ENCODE assay signal across 21 mouse cellular contexts in genomic region chr1:38447581-38447980, GRCm38 (mm10).
DNase-seq lines count a peak whose midpoint lies in the region; ATAC-seq and TF ChIP-seq lines count a peak whose summit lies in the region.
"Had no signal": no experiment of that assay in that cellular context is flagged by ENCODE, and none has a peak within 500 bp of the region (broad histone marks: within the 10 kb centered on the region; RNA-seq: fewer than 3 reads in every experiment).

No protein-coding gene starts in this region.

- WGBS in intestine, embryonic 16.5 days: 88% methylated on average over 2 of the region's 2 CpGs
- WGBS in liver, postnatal 0 days (ENCODE audit: insufficient replicate concordance): 54% methylated on average over 2 of the region's 2 CpGs

- H3K4me2 ChIP-seq in intestine, embryonic 16.5 days (ENCODE audit: low read depth, low read length): no peak overlapping the region
- peak overlapping the region; percentile 61 for H3K4me2 ChIP-seq in liver, postnatal 0 days (ENCODE audit: low read depth, low read length)
- H3K4me2 ChIP-seq: embryonic facial prominence, embryonic 12.5 days; limb, embryonic 13.5 days had no signal

- H3K9me3 ChIP-seq in intestine, embryonic 16.5 days (ENCODE audit: control insufficient read depth, low read length): no peaks in the 10 kb centered on the region
- no peaks in the 10 kb centered on the region for H3K9me3 ChIP-seq in liver, postnatal 0 days (ENCODE audit: low read length)
- H3K9me3 ChIP-seq: embryonic facial prominence, embryonic 12.5 days; forebrain, embryonic 10.5 days; limb, embryonic 13.5 days; megakaryocyte, embryonic 14.5 days had no signal

- DNase-seq in spleen, adult 12 weeks (ENCODE audit: low spot score): peak; percentile 35
- DNase-seq in spleen, postnatal 4 days (ENCODE audit: low spot score in 2 of 2): no peak
- DNase-seq in c-Kit-positive CD71-positive TER-119-negative erythroid progenitor cells, embryonic 14.5 days (ENCODE audit: low read depth): peak; percentile 35
- DNase-seq in liver, postnatal 0 days: peak; percentile 37
- DNase-seq in right cerebral cortex, postnatal 36 days (ENCODE audit: low spot score in 2 of 2): no peak
- no peak for DNase-seq in right cerebral cortex, adult 2 months (ENCODE audit: low spot score in 2 of 2)
- DNase-seq in gastrocnemius, postnatal 4 days (ENCODE audit: low spot score in 2 of 2): no peak
- DNase-seq: adrenal gland, adult 8-10 months; cerebellum, adult 8-10 months; kidney, adult 8-10 months; kidney, postnatal 4 days; right cerebral cortex, adult 18-20 months; thymus, adult 18-20 months had no signal

- no peak overlapping the region for H3K27ac ChIP-seq in intestine, embryonic 16.5 days (ENCODE audit: low read length)
- H3K27ac ChIP-seq in liver, postnatal 0 days (ENCODE audit: low read depth): peak overlapping the region; percentile 70; the same call in 1 of the 2 replicates
- H3K27ac ChIP-seq: embryonic facial prominence, embryonic 12.5 days; forebrain, embryonic 10.5 days; limb, embryonic 13.5 days had no signal

- H3K27me3 ChIP-seq in intestine, embryonic 16.5 days (replicated peaks; ENCODE audit: control insufficient read depth, insufficient read depth, low read length): no peaks in the 10 kb centered on the region
- H3K27me3 ChIP-seq in liver, postnatal 0 days (ENCODE audit: insufficient read depth, low read length): no peaks in the 10 kb centered on the region
- H3K27me3 ChIP-seq: embryonic facial prominence, embryonic 12.5 days; limb, embryonic 13.5 days had no signal

- no peak for TF ChIP-seq CTCF in liver, postnatal 0 days (IDR thresholded peaks at IDR 0.05; ENCODE audit: low read depth)

- H3K36me3 ChIP-seq in intestine, embryonic 16.5 days (ENCODE audit: control insufficient read depth, insufficient read depth, low read length): no peaks in the 10 kb centered on the region
- no peaks in the 10 kb centered on the region for H3K36me3 ChIP-seq in liver, postnatal 0 days (replicated peaks; ENCODE audit: insufficient read depth, low read length)
- H3K36me3 ChIP-seq: embryonic facial prominence, embryonic 12.5 days; forebrain, embryonic 10.5 days had no signal

- H3K9ac ChIP-seq in intestine, embryonic 16.5 days (ENCODE audit: low read depth, low read length): no peak overlapping the region
- peak overlapping the region; percentile 48; the same call in 1 of the 2 replicates for H3K9ac ChIP-seq in liver, postnatal 0 days (replicated peaks)
- H3K9ac ChIP-seq: embryonic facial prominence, embryonic 12.5 days; limb, embryonic 13.5 days had no signal

- no peaks in the 10 kb centered on the region for H3K4me1 ChIP-seq in intestine, embryonic 16.5 days (ENCODE audit: control insufficient read depth, insufficient read depth, low read length)
- peaks cover 21% of the 10 kb centered on the region for H3K4me1 ChIP-seq in liver, postnatal 0 days (ENCODE audit: insufficient read depth)

- peak; percentile 98 for TF ChIP-seq EP300 in liver, postnatal 0 days (IDR thresholded peaks at IDR 0.05; ENCODE audit: low read depth)

- no peak overlapping the region for H3K4me3 ChIP-seq in intestine, embryonic 16.5 days (ENCODE audit: low read length)
- H3K4me3 ChIP-seq in liver, postnatal 0 days (ENCODE audit: low read depth, low read length): peak overlapping the region; percentile 19; the same call in 1 of the 2 replicates
- H3K4me3 ChIP-seq: embryonic facial prominence, embryonic 12.5 days; forebrain, embryonic 10.5 days; limb, embryonic 13.5 days; megakaryocyte, embryonic 14.5 days had no signal

- ATAC-seq in intestine, embryonic 16.5 days: peak; percentile 68
- peak; percentile 94 for ATAC-seq in liver, postnatal 0 days
- ATAC-seq: CD4-positive, CD25-positive, alpha-beta regulatory T cell, adult 4 months; hindbrain, embryonic 16.5 days; midbrain, embryonic 16.5 days had no signal

Comparison
In these comparisons a context has a peak if more than half of its experiments do, and no peak if none do; other contexts are left out.
1. DNase-seq: peak in spleen, adult 12 weeks (single experiment), c-Kit-positive CD71-positive TER-119-negative erythroid progenitor cells, embryonic 14.5 days (single experiment) and liver, postnatal 0 days (single experiment); none in spleen, postnatal 4 days (0 of 2), right cerebral cortex, postnatal 36 days (0 of 2), right cerebral cortex, adult 2 months (0 of 2) and gastrocnemius, postnatal 4 days (0 of 2).